ENCODE assay signal across 1 mouse cellular context in the genomic region with DNA sequence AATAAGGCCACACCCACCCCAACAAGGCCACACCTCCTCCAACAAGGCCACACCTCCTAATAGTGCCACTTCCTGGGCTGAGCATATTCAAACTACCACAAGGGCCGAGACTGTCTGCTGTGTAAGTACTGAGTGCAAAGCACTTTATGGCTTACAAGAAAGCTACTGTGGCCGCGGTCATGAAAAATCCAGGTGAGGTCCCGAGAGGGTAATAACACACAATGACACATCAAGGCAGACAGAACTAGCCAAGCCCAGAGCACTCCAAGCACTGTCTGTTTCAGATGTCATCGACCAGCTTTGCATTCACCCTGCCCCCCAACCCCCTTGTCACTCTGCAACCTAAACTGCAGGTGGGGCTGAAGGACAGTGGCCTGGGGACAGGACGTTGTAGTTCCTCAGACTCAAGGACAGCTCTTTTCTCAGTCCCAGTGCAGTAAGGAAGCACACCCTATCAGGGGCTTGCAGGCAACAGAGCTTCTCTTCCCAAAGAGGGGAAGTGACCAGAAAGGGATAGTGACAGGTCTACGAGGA.
TF ChIP-seq lines count a peak whose summit lies in the region.

No protein-coding gene starts in this region.

TF ChIP-seq in MEL, 35 proteins besides CTCF, POLR2A, EP300 and RAD21:
- TF ChIP-seq BHLHE40 (IDR thresholded peaks at IDR 0.05; ENCODE audit: borderline replicate concordance, low read depth, low read length) (no peak), TBP (IDR thresholded peaks at IDR 0.05; ENCODE audit: low read depth, low read length) (0 out of 2 replicates have a peak, but pooled peaks have one; percentile 45), MAZ (IDR thresholded peaks at IDR 0.05; ENCODE audit: low read depth, low read length) (0 out of 2 replicates have a peak, but pooled peaks have one; percentile 3), NELFE (IDR thresholded peaks at IDR 0.05; ENCODE audit: low read depth, low read length) (peak; percentile 64), USF1 (IDR thresholded peaks at IDR 0.05; ENCODE audit: low read depth, low read length) (no peak), USF2 (IDR thresholded peaks at IDR 0.05; ENCODE audit: borderline replicate concordance in 1 of 2, insufficient read depth in 1 of 2, low read depth in 1 of 2, low read length in 2 of 2) (no peak), TAL1 (IDR thresholded peaks at IDR 0.05; ENCODE audit: low read length) (peak; percentile 73), POLR2AphosphoS2 (IDR thresholded peaks at IDR 0.05; ENCODE audit: low read length) (peak; percentile 64; the same call in 1 of the 2 replicates), ZKSCAN1 (IDR thresholded peaks at IDR 0.05; ENCODE audit: low read depth, low read length) (no peak), NRF1 (IDR thresholded peaks at IDR 0.05; ENCODE audit: insufficient read depth, low read depth, low read length, poor library complexity, severe bottlenecking) (no peak), ZNF384 (IDR thresholded peaks at IDR 0.05; ENCODE audit: low read depth, low read length) (no peak), GATA1 (IDR thresholded peaks at IDR 0.05; ENCODE audit: low read depth, low read length) (no peak), TCF12 (IDR thresholded peaks at IDR 0.05; ENCODE audit: low read depth, low read length) (no peak; the same call in 1 of the 2 replicates), MYC (IDR thresholded peaks at IDR 0.05; ENCODE audit: low read depth, low read length) (no peak), MAFK (IDR thresholded peaks at IDR 0.05; ENCODE audit: borderline replicate concordance, low read depth, low read length) (no peak), ELF1 (IDR thresholded peaks at IDR 0.05; ENCODE audit: low read depth, low read length) (peak; percentile 73), SIN3A (IDR thresholded peaks at IDR 0.05; ENCODE audit: low read length) (peak; percentile 65), MEF2A (IDR thresholded peaks at IDR 0.05; ENCODE audit: extremely low read depth, insufficient replicate concordance, low read depth, low read length, poor library complexity, severe bottlenecking) (no peak), GABPA (IDR thresholded peaks at IDR 0.05; ENCODE audit: low read depth, low read length) (no peak), MAX (IDR thresholded peaks at IDR 0.05; ENCODE audit: low read length) (peak; percentile 37), HCFC1 (IDR thresholded peaks at IDR 0.05; ENCODE audit: low read depth, low read length) (peak; percentile 74), RCOR1 (IDR thresholded peaks at IDR 0.05; ENCODE audit: low read depth, low read length) (peak; percentile 17; the same call in 1 of the 2 replicates)
